Mouse (Mus musculus) limb, embryonic 11.5 days (tissue): Measurements from ENCODE around the gene Arhgap22. TPM values are rescaled to one million over a fixed set of nuclear protein-coding genes. Genes with fewer than 3 reads are reported as not detected.

Experiments used
- ATAC-seq: fragments of 200-750 bp; cut with Nextera tagmentation; 2 replicates; pipeline ENCODE4 v1.8.0; 2017; ENCODE audit warnings: low read depth; ENCODE audit not compliant: insufficient number of reproducible peaks, low FRiP score, low TSS enrichment
- DNase-seq: peaks from one replicate; pipeline ENCODE4 v3.0.0-alpha.2; 2015; ENCODE audit warnings: low spot score
- H3K27ac ChIP-seq: fragments of 300-500 bp; sonication (generic); replicated peaks from 2 replicates; pipeline ENCODE4 v1.5.1; 2014; ENCODE audit warnings: low read depth, mild to moderate bottlenecking, low read length
- H3K27me3 ChIP-seq: fragments of 300-500 bp; sonication (generic); 2 replicates; pipeline ENCODE4 v1.6.1; 2014; ENCODE audit warnings: mild to moderate bottlenecking, low read length, mixed read lengths; ENCODE audit not compliant: control insufficient read depth, insufficient read depth
- H3K36me3 ChIP-seq: fragments of 300-500 bp; sonication (generic); 2 replicates; pipeline ENCODE4 v1.6.1; 2014; ENCODE audit warnings: mild to moderate bottlenecking, low read length, moderate library complexity, mixed read lengths; ENCODE audit not compliant: control insufficient read depth, insufficient read depth
- H3K4me1 ChIP-seq: fragments of 300-500 bp; sonication (generic); 2 replicates; pipeline ENCODE4 v1.6.1; 2014; ENCODE audit warnings: low read length, mixed read lengths; ENCODE audit not compliant: control insufficient read depth, insufficient read depth
- H3K4me2 ChIP-seq: fragments of 300-500 bp; sonication (generic); 2 replicates; pipeline ENCODE4 v1.6.1; 2014; ENCODE audit warnings: low read depth, mild to moderate bottlenecking, moderate library complexity; ENCODE audit not compliant: severe bottlenecking
- H3K4me3 ChIP-seq: fragments of 300-500 bp; sonication (generic); 2 replicates; pipeline ENCODE4 v1.5.1; 2014; ENCODE audit warnings: low read depth, low read length
- H3K9ac ChIP-seq: fragments of 300-500 bp; sonication (generic); 2 replicates; pipeline ENCODE4 v1.6.1; 2014; ENCODE audit warnings: mild to moderate bottlenecking, low read length
- H3K9me3 ChIP-seq: fragments of 300-500 bp; sonication (generic); 2 replicates; pipeline ENCODE4 v1.6.1; 2016; ENCODE audit warnings: low read length; ENCODE audit not compliant: control insufficient read depth
- WGBS: fragments of 180-500 bp; shearing (Covaris S2); extraction: QIAGEN DNeasy Blood & Tissue Kit; methylation state at CpG from one replicate; pipeline ENCODE4 v1.1.7; 2014; 5-methylcytosine and 5-hydroxymethylcytosine counted together
- polyA plus RNA-seq: library from polyadenylated mRNA; unstranded; fragments of >200 nt; fragmentation: Nextera tagmentation; extraction: Ambion mirVana; gene quantifications from 2 replicates; pipeline ENCODE4 v1.2.1, GENCODE M21; 2014

The Arhgap22 gene
- polyA plus RNA-seq, 1 experiment from 2014 or later: 2.7 TPM

DNA sequence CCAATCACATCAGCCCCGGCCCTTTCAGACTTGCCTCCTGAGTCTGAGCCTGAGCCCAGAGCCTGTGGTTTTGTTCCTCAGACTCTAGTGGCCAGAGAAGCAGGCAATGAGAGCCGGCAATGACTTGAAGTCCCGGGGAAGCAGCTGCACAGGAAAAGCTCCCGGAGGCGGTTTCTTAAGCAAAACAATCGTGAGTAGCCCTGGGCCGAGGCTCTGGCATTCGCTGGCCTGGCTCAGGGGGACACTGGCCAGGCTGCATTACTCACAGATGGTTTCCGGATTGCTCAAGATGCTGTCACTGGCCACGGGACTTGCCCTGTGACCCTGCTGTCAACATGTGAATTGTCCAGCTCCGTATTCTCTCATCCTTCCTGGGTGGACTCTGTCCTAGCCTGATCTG, 33.8 kb downstream of the Arhgap22 start:
- Histone ChIP-seq H3K4me2 (no peak overlapping the region), H3K9ac (no peak overlapping the region), H3K27me3 (no peaks in the 10 kb centered on the region), H3K4me3 (no peak overlapping the region), H3K36me3 (no peaks in the 10 kb centered on the region), H3K9me3 (no peaks in the 10 kb centered on the region), H3K27ac (no peak overlapping the region), H3K4me1 (peaks cover 6% of the 10 kb centered on the region; the same call in 1 of the 2 replicates)
- 20% methylated on average over 11 of the region's 11 CpGs for WGBS
- DNase-seq (peak; percentile 40), ATAC-seq (no peak)

DNA sequence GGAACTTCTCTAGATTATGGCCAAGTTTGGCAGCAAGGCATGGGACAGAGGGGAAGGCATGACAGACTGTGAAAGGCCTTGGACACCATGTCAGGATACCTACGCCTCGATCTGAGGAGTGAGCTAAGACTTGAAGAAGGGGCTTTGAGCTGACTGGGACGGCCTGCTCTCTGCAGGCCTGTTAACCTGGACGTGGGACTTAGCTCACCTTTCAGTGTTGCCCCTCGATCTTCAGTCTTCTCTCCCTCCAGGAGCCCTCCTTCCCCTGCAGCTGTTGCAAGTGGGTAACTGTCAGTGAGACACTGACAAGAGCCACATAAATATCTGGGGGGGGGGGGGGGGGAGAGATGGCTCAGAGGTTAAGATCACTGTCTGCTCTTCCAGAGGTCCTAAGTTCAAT, 34.9 kb downstream of the Arhgap22 start:
- Histone ChIP-seq H3K9ac (no peak overlapping the region), H3K4me3 (no peak overlapping the region), H3K27ac (no peak overlapping the region), H3K36me3 (no peaks in the 10 kb centered on the region), H3K27me3 (no peaks in the 10 kb centered on the region), H3K4me2 (no peak overlapping the region), H3K9me3 (no peaks in the 10 kb centered on the region), H3K4me1 (peaks cover 6% of the 10 kb centered on the region; the same call in 1 of the 2 replicates)
- 83% methylated on average over 5 of the region's 5 CpGs for WGBS
- DNase-seq: no peak
- no peak for ATAC-seq

DNA sequence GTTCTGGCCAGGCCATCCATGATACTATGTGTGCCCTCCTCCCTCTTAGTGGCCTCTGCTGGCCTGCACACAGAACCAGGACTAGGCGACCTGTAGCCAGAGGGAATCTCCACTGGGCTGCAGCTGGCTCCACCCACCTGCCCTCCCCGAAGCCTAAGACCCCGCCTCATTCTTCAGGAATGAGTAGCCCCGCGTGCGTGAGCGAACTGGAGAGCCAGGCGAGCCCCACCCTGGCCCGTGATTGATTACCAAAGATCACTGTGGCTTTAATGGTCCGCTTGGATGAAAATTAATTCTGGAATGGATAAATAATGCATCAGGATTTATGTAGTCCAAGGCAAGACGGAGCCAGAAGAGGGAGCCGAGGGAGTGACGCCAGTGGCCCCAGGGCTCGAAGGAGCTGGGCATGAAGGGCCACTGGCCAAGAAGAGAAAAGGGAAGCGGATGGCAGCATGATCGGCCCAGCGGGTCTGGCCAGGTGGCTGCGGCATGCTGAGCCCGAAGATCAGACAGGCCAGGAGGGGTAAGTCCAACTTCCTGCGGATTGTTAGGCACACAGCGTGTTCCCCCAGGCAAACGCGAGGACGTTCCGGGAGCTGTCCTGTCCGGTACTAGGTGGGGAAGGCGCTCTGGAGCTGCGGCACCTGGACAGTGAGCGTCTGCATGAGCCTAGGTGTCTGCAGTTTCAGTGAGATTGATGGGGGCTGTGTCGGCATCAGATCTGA, 36.6 kb downstream of the Arhgap22 start:
- H3K36me3 ChIP-seq: no peaks in the 10 kb centered on the region
- H3K4me3 ChIP-seq: peak overlapping the region; percentile 29
- H3K4me1 ChIP-seq: peaks cover 6% of the 10 kb centered on the region; the same call in 1 of the 2 replicates
- under 1% methylated on average over 30 of the region's 30 CpGs for WGBS
- no peak for ATAC-seq
- H3K4me2 ChIP-seq: peak overlapping the region; percentile 73
- peak overlapping the region; percentile 5; the same call in 1 of the 2 replicates for H3K9ac ChIP-seq
- no peak overlapping the region for H3K27ac ChIP-seq
- H3K9me3 ChIP-seq: no peaks in the 10 kb centered on the region
- H3K27me3 ChIP-seq: no peaks in the 10 kb centered on the region
- DNase-seq: peak; percentile 60

DNA sequence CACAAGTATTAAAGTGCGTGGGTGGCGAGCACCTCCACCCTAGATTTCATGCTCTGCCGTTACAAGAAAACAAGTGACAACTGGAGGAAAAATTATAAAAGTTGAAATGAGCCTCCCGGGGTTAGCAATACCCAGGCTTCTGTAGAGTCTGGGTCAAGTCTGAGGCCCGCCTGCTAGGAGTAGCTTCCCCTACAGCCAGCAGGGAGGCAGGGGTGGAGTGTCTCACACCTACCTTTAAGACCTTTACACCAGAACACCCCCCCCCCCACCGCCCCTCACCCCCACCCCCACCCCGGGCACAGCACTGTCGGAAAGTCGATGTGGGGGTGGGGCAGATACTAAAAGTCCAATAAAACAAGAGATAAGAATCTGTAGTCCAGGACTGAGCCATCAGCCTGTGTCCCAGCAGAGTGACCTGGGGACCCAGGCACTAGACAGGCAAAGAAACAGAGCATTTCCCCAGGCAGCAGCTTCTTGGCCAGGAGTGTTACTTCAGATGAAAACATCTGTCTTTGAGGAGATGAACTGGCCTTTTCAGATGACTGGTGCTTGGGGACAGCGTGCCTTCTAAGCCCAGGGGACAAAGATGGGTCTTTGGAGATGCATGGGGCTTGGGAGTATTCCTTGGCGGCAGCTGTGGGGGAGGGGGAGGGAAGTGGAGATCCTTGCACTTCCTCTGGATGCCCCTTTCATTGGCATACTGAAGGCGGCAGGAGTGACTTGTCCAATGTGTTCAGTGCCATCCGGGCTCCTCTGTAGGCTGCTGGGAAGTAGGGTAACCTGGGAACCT, 37.3 kb downstream of the Arhgap22 start:
- H3K4me3 ChIP-seq: peak overlapping the region; percentile 29; the same call in 1 of the 2 replicates
- H3K9ac ChIP-seq: no peak overlapping the region
- no peaks in the 10 kb centered on the region for H3K27me3 ChIP-seq
- H3K4me2 ChIP-seq: peak overlapping the region; percentile 73
- WGBS: 6% methylated on average over 13 of the region's 13 CpGs
- DNase-seq (no peak), ATAC-seq (no peak)
- no peaks in the 10 kb centered on the region for H3K36me3 ChIP-seq
- 0 out of 2 replicates have a peak, but pooled peaks cover 6% of the 10 kb centered on the region for H3K4me1 ChIP-seq
- H3K9me3 ChIP-seq: no peaks in the 10 kb centered on the region
- no peak overlapping the region for H3K27ac ChIP-seq

DNA sequence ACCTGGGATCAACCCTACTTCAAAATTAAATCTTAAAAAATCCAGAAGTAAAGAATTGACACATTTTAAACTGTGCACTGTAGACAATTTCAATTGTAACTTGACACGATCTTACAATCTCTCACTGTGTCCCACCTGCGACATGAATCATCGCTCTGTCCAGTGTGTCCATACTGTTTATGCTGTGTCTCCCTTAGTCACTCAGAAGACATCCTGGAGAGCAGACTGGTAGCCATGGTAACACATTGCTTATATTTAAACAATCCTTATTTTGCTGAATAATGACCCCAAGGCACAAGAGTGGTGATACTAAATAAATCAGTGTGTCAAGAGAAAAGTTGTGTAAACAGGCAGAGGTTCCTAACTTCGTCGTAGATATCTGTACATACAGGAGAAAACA, 44.4 kb downstream of the Arhgap22 start:
- H3K4me1 ChIP-seq: no peaks in the 10 kb centered on the region
- H3K36me3 ChIP-seq: no peaks in the 10 kb centered on the region
- no peak for ATAC-seq
- H3K4me2 ChIP-seq: no peak overlapping the region
- no peaks in the 10 kb centered on the region for H3K9me3 ChIP-seq
- 93% methylated on average over 5 of the region's 5 CpGs for WGBS
- H3K27ac ChIP-seq: no peak overlapping the region
- DNase-seq: no peak
- H3K9ac ChIP-seq: no peak overlapping the region
- H3K27me3 ChIP-seq: no peaks in the 10 kb centered on the region
- no peak overlapping the region for H3K4me3 ChIP-seq

DNA sequence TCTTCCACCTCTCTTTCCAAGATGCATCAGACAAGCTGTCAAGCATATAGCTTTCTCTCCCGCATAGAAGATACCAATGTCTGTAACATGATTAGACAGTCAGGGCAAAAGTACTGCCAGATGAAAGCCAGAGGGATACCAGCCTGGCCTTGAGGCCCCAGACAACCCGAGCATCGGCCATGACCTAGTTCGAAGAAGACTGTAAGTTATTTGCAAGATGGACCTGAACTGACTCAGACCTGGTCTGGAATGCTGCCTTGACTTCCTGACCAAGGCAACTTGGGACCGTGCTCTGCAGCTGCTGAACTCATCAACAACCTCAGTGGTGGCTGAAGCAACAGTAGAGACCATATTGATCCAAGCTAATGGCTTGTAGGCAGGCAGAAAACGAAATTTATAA, 46.3 kb downstream of the Arhgap22 start:
- 88% methylated on average over 6 of the region's 6 CpGs for WGBS
- Histone ChIP-seq H3K27me3 (no peaks in the 10 kb centered on the region), H3K9me3 (no peaks in the 10 kb centered on the region), H3K4me2 (no peak overlapping the region), H3K9ac (no peak overlapping the region), H3K27ac (no peak overlapping the region), H3K4me1 (no peaks in the 10 kb centered on the region), H3K36me3 (no peaks in the 10 kb centered on the region), H3K4me3 (no peak overlapping the region)
- DNase-seq (no peak), ATAC-seq (no peak)

DNA sequence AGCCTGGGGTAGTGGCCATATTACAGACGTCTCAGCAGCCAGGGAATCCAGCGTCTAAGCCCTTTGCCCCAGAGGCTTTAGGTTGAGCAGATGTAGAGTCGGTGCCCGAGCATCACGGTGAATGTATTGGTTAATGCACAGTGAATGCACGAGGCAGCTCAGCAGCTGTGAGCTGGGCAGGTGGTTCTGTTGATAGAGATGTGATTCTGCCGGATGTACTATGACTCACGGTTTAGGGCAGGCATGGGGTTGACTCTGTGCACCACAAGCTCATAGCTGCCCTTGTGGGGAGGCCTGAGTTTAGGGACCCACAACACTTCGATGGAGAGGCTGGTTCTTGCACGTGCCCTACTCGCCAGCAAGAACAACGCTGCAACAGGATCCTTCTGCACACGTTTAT, 51.0 kb downstream of the Arhgap22 start:
- Histone ChIP-seq H3K4me1 (no peaks in the 10 kb centered on the region), H3K36me3 (no peaks in the 10 kb centered on the region), H3K9me3 (no peaks in the 10 kb centered on the region), H3K27me3 (no peaks in the 10 kb centered on the region), H3K9ac (no peak overlapping the region), H3K4me3 (no peak overlapping the region), H3K27ac (no peak overlapping the region), H3K4me2 (no peak overlapping the region)
- ATAC-seq (no peak), DNase-seq (no peak)
- WGBS: 92% methylated on average over 13 of the region's 13 CpGs

DNA sequence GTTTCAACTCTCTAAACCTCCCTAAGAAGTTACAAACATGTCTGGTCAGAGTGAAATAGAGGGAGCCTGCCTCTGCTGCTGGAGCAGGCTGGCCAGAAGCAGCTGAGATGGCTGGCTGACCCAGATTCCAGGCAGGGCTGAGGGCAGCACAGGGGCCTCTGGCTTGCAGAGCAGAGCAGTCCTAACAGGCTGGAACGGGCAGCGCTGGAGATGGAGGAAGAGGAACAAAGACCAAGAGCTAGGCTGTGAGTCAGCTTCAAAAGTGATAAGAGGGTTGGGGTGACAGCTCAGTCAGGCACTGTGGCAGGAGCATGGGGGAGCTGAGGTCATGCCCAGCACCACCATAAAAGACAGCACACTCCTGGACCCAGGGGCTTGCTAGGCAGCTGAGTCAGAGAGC, 62.4 kb downstream of the Arhgap22 start:
- DNase-seq (no peak), ATAC-seq (no peak)
- no peak overlapping the region for H3K9ac ChIP-seq
- H3K27ac ChIP-seq: no peak overlapping the region
- H3K36me3 ChIP-seq: no peaks in the 10 kb centered on the region
- H3K27me3 ChIP-seq: no peaks in the 10 kb centered on the region
- H3K4me2 ChIP-seq: no peak overlapping the region
- no peaks in the 10 kb centered on the region for H3K4me1 ChIP-seq
- no peaks in the 10 kb centered on the region for H3K9me3 ChIP-seq
- WGBS: 54% methylated on average over 2 of the region's 2 CpGs
- no peak overlapping the region for H3K4me3 ChIP-seq
